Mouse (Mus musculus): ENCODE results near the gene Acot11.

GRCm38 (mm10) chr4:106837425-106837824 is 32.6 kb upstream of the Acot11 start:
- no peak for TF ChIP-seq CTCF (IDR thresholded peaks at IDR 0.05; ENCODE audit: borderline replicate concordance, control insufficient read depth, extremely low read depth, insufficient read depth, low read length, poor library complexity)
- TF ChIP-seq POLR2A (IDR thresholded peaks at IDR 0.05; ENCODE audit: control insufficient read depth, extremely low read depth, insufficient read depth, low read length, poor library complexity): no peak
